Mouse (Mus musculus): ENCODE results near the gene Mmp23.
"Not testable (repeated sequence)": the region's sequence is repeated elsewhere in the genome, so short reads cannot be mapped to it uniquely, and the experiment has no call there.

Gene Mmp23

GRCm38 (mm10) chr4:155653086-155653450 lies at the start of gene Mmp23:
Gene Mmp23, minus strand, starts transcription at chr4:155653384.
- DNase-seq (ENCODE audit: low read depth, low spot score), result no peak

GRCm38 (mm10) chr4:155700425-155700824 lies 47.2 kb upstream of the Mmp23 start:
- no peak for DNase-seq (ENCODE audit: low read depth, low spot score)

- no peak for DNase-seq (ENCODE audit: low read depth, low spot score)
These were observed 43.4 kb upstream of the Mmp23 start for GRCm38 (mm10) chr4:155696261-155697255.

GRCm38 (mm10) chr4:155695531-155696062 lies 42.4 kb upstream of the Mmp23 start:
- DNase-seq (ENCODE audit: low read depth, low spot score), result no peak

GRCm38 (mm10) chr4:155694482-155695401 lies 41.6 kb upstream of the Mmp23 start:
- DNase-seq (ENCODE audit: low read depth, low spot score), result peak; percentile 65

GRCm38 (mm10) chr4:155694111-155694481 lies 40.9 kb upstream of the Mmp23 start, which contains the start of gene Fndc10:
Gene Fndc10, plus strand, starts transcription at chr4:155694342.
- DNase-seq (ENCODE audit: low read depth, low spot score), result no peak

GRCm38 (mm10) chr4:155692421-155692820 lies 39.2 kb upstream of the Mmp23 start:
- DNase-seq (ENCODE audit: low read depth, low spot score), result no peak

GRCm38 (mm10) chr4:155690571-155691375 lies 37.6 kb upstream of the Mmp23 start:
- DNase-seq (ENCODE audit: low read depth, low spot score), result no peak

- not testable (repeated sequence) for DNase-seq (ENCODE audit: low read depth, low spot score)
These were observed 34.6 kb upstream of the Mmp23 start for GRCm38 (mm10) chr4:155687764-155688163.

GRCm38 (mm10) chr4:155683670-155684277 lies 30.6 kb upstream of the Mmp23 start:
- not testable (repeated sequence) for DNase-seq (ENCODE audit: low read depth, low spot score)

- no peak for DNase-seq (ENCODE audit: low read depth, low spot score)
These were observed 22.8 kb upstream of the Mmp23 start for GRCm38 (mm10) chr4:155675991-155676390.

GRCm38 (mm10) chr4:155672082-155672481 lies 18.9 kb upstream of the Mmp23 start:
- no peak for DNase-seq (ENCODE audit: low read depth, low spot score)

GRCm38 (mm10) chr4:155670236-155670635 lies 17.1 kb upstream of the Mmp23 start:
- DNase-seq (ENCODE audit: low read depth, low spot score), result not testable (repeated sequence)

GRCm38 (mm10) chr4:155669598-155670075 lies 16.5 kb upstream of the Mmp23 start:
- no peak for DNase-seq (ENCODE audit: low read depth, low spot score)

- DNase-seq (ENCODE audit: low read depth, low spot score), result peak; percentile 92
These were observed 15.8 kb upstream of the Mmp23 start, which contains the start of gene Mib2 for GRCm38 (mm10) chr4:155668689-155669597. Gene Mib2, minus strand, starts transcription at chr4:155669198.

GRCm38 (mm10) chr4:155666903-155667302 lies 13.7 kb upstream of the Mmp23 start:
- no peak for DNase-seq (ENCODE audit: low read depth, low spot score)

- DNase-seq (ENCODE audit: low read depth, low spot score), result no peak
These were observed 7.5 kb upstream of the Mmp23 start for GRCm38 (mm10) chr4:155660641-155661040.

- DNase-seq (ENCODE audit: low read depth, low spot score), result no peak
These were observed 5.8 kb upstream of the Mmp23 start for GRCm38 (mm10) chr4:155658961-155659360.

- DNase-seq (ENCODE audit: low read depth, low spot score), result no peak
These were observed 3.1 kb upstream of the Mmp23 start for GRCm38 (mm10) chr4:155656214-155656751.

Measured in retina, postnatal 7 days (tissue).